Mouse (Mus musculus) adrenal gland, postnatal 25 days (tissue): Measurements from ENCODE around the gene Pitpnm2. TPM values are rescaled to one million over a fixed set of nuclear protein-coding genes. Genes with fewer than 3 reads are reported as not detected.

ENCODE experiments used
- DNase-seq: peaks from one replicate; pipeline ENCODE4 v3.0.0; 2021; ENCODE audit warnings: mixed read lengths
- total RNA-seq: library from RNA; stranded (reverse); gene quantifications from 2 replicates; pipeline ENCODE4 v1.2.3, GENCODE M21; 2021

Gene Pitpnm2
- total RNA-seq, 1 experiment from 2014 or later, result 83.8 TPM

GRCm38 (mm10) chr5:124247986-124248626, 1.5 kb downstream of the Pitpnm2 start:
- no peak for DNase-seq

- DNase-seq, result no peak
These were observed 2.3 kb downstream of the Pitpnm2 start for GRCm38 (mm10) chr5:124247296-124247695.

DNA sequence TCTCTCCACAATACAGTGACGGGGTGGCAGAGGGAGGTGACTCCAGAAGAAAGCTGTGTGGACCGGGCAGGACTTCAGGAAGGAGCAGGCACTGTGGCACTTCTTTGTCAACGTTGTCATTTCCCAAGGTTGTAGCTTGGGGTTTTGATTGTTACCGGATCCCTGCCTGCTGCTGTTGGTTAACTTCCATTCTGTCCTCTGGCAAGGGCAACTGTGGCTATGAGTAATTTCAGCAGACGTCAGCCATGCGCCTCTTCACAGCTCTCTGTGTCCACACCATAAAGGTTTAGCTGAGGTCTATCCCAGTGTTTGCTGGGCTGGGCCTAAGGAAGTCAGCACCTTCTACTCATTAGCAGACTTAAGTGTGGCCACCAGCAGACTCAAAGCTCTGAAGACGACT, 4.7 kb downstream of the Pitpnm2 start:
- no peak for DNase-seq

- DNase-seq, result no peak
These were observed 5.1 kb downstream of the Pitpnm2 start for GRCm38 (mm10) chr5:124244449-124244848.

GRCm38 (mm10) chr5:124243236-124243901, 6.2 kb downstream of the Pitpnm2 start:
- DNase-seq, result no peak

DNA sequence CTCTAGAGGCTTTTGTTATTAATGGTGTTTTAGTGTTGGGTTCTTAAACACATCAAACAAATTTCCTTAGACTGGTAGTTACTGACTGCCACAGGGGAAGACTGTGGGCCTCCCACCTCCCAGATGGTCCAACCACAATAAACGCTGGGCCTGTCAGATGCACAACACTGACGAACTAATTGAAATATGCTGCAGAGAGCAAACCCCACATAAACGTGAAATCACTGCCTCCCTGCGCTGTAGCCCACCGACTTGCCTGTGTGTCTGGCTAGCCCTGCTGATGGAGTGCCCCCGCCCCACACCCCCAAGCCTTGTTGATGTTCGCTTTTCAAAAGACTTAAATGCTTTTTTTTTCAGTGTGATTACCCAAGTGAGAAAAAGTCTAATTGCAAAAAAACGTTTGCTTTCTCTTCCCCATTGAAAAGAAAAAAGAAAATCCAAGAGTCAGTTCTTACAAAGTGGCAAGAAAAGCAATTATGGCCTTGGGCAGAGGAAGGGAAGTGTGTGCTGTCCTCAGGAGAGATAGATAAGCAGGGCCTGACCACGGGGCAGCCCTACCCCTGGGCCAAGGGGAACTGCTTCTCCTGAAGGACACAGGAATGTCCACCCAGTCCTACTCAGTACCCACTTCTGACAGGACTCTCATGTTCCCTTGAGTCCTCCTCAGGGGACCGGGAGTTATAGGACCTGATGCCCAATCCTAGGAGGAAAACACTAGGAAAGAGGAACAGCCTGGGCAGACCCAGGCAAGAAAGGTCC, 7.7 kb downstream of the Pitpnm2 start:
- DNase-seq, result no peak

DNA sequence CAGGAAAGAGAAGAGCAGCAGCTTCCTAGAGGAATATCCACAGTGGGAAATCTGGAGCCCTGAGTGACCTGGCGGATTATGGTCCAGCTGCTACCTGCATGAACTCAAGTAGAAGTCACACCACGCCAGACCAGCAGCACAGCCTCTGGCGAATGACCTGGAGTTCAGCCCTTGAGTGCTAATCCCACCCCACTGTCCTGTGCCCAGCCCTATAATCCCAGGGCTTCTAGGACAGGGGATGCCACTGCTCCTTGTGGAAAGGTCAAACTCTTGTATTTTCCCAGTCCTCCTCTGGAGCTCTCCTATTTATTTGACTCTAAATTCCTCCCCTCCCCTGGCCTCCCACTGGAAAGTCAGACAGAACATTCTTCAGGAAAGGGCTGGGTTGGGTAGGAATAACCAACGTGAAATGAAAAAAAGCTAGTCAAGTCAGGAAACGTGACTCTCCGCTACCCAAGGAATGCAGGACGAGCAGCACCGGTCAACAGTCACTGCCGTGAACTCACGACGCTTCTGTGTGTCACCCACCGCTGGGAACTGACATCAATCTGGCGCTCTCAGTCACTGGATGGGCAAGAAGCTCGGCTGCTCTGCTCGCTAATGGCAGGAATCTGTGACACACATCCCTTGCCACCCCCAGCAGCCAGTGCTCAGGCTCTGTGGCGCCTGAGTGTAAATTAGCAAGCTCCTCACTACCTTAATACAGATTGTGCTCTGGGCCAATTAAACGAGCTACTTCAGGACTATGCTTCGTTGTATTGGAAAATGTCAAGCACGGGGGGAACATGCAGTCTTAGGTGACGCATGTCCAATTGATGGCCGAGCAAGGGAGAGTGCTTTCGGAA, 8.5 kb downstream of the Pitpnm2 start:
- no peak for DNase-seq

- DNase-seq, result no peak
These were observed 13.4 kb downstream of the Pitpnm2 start for GRCm38 (mm10) chr5:124236180-124236579.

- no peak for DNase-seq
These were observed 14.8 kb downstream of the Pitpnm2 start for GRCm38 (mm10) chr5:124234778-124235177.

DNA sequence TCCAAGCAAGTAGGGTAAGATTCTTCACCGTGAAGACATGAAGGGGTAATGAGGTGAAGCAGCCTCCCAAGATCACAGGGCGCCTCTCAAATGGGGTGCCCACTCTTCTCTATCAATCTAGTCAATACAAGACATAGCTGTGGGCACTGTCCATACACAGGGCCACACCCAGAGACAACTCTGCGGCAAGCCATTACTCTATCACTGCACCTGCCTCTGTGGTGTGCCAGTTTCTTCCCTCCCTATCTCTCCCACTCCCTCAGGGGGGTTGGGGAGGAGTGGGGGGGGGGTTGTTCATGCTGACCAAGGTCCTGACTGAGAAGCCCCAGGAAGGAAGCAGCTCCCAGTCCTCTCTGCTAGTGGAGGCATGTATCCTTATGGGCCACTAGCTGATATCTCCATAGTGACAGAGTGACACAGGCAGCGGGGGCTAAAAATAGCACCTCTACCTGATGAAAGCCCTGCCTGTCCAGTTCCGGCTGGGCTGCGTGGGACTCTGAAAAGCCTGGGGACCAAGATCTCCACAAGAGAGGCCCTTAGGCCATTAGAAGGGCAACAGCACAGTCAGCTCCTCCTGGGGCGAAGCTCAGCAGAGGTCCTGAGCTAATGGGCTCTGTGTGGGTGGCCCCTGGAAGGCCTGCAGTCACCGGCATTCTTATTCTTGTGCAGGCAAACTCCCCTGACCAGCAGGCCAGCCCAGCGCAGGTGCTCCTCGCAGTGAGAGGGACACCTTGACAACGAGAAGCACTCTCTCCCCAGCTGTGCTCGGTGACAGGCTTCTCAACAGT, 15.5 kb downstream of the Pitpnm2 start:
- DNase-seq, result no peak

- DNase-seq, result no peak
These were observed 16.5 kb downstream of the Pitpnm2 start for GRCm38 (mm10) chr5:124233144-124233465.

DNA sequence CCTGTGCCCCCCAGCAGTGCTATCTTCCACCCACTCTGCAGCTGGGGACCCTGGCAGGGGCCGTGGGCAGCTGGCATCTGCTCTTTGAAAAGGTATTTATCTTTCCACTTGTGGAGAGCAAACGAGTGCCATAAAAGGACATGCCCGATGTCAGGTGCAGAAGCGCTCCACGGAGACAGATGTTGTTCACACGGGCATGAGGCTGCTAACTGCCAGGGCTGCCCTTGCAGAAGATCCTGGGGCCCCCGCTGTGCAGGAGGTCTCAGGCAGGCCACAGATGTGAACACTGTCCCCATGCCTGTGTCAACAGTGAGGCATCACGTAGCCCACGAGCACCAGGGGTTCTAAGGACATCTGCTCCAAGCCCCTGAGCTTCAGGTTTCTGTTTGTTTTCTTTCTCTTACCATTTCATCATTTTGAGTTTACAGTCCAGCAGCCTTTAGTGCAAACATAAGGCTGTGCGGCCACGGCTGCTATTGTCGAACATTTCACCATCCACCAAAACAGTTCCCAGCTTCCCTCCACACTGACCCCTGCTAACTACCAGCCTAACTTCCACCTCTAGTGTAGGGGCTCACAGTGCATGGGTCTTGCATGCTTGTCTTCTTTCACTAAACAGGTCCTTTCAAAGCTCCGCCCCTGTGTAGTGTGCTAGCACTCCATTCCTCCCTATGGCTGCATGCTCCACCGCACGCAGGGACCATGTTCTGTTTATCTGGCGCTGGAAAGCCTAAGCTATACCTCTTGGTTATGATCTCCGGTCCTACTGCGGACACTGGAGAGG, 17.0 kb downstream of the Pitpnm2 start:
- DNase-seq, result no peak

DNA sequence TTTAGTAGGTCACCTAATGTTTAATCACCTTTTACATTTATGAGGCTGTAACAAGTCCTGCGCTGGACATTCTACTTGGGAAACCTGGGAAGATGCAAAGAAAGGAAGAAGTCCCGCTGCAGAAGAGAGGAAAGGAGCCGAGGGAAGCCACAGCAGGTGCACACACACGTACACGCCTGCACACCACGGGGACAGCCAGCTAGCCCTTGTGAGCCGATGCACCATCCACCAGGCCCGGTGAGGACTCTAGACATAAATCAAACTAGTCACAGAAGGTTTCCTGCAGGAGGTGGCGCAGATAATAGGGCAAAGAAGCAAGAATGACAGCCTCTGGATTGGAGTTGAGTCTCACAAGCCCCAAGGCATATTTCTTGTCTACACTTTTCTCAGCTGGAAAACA, 19.1 kb downstream of the Pitpnm2 start:
- DNase-seq, result no peak

- DNase-seq, result no peak
These were observed 22.4 kb downstream of the Pitpnm2 start for GRCm38 (mm10) chr5:124227193-124227592.

DNA sequence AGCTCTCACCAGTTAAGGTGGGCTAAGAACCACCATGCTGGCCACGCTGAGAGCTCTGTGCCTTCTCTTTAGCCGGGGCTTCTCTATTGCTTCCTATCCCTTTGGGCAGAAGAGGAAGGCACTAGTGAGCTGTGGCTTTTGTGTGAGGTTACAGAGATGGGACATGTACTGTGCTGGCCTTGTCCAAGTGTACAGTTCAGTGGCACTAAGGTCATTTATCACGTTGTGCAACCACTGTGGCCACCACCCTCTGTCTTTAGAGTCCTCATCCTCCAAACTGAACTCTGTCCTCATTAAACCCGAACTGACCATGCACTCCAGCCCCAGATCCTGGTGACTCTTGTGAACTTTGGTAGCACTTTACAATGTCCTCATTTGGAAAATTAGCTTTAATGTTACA, 23.1 kb downstream of the Pitpnm2 start:
- DNase-seq, result no peak

DNA sequence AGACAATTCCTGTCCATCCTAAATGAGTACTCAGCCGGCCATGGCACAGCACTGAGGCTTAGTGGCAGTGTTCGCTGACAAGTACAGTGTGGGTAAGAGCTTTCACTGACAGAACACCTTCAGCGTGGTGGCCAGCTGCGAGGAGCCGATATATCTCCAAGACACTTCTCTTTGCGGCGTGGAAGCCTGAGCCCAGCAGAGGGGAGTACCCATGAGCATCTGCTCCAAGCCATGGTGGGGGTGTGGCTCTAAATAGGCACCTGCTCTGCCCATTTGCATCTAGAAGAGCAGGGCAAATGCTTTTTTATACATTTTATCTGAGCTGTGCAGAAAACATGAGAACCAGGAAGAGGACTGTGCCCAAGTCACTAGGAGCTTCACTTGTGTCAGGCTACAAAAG, 23.7 kb downstream of the Pitpnm2 start:
- DNase-seq, result no peak

DNA sequence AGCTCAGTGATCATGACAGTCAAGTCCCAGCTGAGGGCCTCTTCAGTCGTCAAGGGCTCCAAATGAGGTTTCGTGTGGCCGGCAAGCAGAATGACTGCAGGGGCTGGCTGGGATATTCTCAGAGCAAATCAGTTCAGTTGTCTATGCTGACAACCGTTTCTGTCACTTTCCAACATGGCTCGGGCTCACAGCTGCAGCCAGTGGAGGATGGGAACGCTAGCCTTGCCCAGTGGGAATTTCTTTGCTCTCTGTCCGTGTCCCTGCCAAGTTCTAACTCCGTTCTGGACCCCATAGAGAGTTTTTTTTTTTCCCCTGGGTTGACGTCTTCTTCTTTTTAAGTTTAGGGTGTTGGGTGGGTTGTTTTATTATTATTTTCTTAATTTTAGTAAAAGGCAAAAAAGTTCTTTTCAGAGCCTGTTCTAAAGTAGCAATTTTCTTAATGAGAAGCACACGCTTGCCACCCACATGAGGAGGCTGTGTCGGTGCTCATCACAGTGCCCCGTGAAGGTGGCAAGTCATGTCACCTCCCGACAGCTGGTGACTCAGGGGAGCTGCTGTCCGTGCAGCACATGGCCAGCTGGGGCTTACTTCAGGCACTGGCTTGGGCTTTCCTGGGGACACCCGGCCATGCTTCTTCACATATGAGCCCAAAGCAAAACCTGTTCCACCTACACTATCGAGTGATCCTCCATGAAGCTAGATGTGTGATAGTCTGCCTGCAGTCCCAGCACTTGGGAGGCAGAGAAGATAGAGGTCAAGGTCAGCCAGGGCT, 25.1 kb downstream of the Pitpnm2 start:
- DNase-seq, result no peak

DNA sequence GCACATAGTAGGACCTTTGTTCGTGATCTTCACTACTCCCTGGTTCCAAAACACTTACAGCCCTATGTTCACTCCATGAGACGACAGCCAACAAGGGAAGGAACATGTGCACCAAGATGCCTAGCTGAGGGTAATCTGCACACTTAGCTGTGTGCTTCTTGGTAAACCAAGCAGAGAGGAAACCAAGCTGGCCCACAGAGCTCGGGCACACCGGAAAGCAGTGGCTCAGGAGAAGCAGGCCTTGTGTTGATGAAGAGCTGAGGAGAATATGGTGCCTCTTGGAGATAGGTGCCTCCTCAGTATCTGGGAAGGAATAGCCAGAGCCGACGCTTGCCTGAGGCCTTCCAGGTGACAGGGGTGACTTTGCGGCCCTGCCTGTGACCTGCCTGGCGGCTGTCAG, 26.0 kb downstream of the Pitpnm2 start:
- DNase-seq, result no peak

- DNase-seq, result no peak
These were observed 26.9 kb downstream of the Pitpnm2 start for GRCm38 (mm10) chr5:124222696-124223095.

DNA sequence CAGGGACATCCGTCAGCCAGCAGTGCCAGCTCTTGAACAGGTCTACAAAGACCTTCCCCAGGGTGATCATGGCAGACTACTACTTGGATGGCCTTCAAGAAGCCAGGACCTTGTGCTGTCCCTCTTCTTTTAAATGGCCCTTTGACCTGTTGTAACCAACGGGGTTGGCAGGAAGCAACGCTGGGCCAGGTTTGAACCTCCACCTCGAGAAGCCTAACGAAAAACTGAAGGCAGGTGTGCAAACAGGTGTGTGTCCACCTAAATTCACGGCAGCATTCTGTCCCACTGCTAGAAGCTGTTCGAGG, 27.9 kb downstream of the Pitpnm2 start:
- DNase-seq, result no peak
